Mouse (Mus musculus): ENCODE data around the gene Mlst8. TPM values are rescaled to one million over a fixed set of nuclear protein-coding genes. Genes with fewer than 3 reads are reported as not detected.

The Mlst8 gene
- total and polyA plus RNA-seq, 3 experiments, result 35.4 to 57.3 TPM; not detected in 1

GRCm38 (mm10) chr17:24485090-24485860 is 6.4 kb upstream of the Mlst8 start:
- no peak overlapping the region for H3K4me3 ChIP-seq (ENCODE audit: control insufficient read depth in 1 of 2, insufficient read depth in 1 of 2, low read depth in 2 of 2, low read length in 2 of 2)
- no peaks in the 10 kb centered on the region for H3K36me3 ChIP-seq (ENCODE audit: control insufficient read depth in 1 of 2, insufficient read depth in 2 of 2, low read length in 2 of 2)
- no peaks in the 10 kb centered on the region for H3K9me3 ChIP-seq (replicated peaks; ENCODE audit: insufficient read depth, low read length)
- no peak overlapping the region for H3K9ac ChIP-seq (ENCODE audit: control insufficient read depth, low read depth, low read length, poor library complexity, severe bottlenecking)
- peaks cover 5 to 23% of the 10 kb centered on the region in 2 experiments for H3K27me3 ChIP-seq (ENCODE audit: control insufficient read depth in 1 of 2, insufficient read depth in 2 of 2, low read length in 2 of 2)
- no peak for DNase-seq (ENCODE audit: low read depth, low spot score)
- no peak overlapping the region for H3K27ac ChIP-seq (ENCODE audit: control insufficient read depth, low read depth, low read length)
- H3K4me1 ChIP-seq (ENCODE audit: control insufficient read depth in 1 of 2, insufficient read depth in 2 of 2, low read length in 2 of 2), result no peaks in the 10 kb centered on the region; a peak in 1 of 4 replicates
- no peaks in the 10 kb centered on the region for H3K79me2 ChIP-seq (ENCODE audit: control insufficient read depth, insufficient read depth, low read length, poor library complexity)
- TF ChIP-seq CHD2 (IDR thresholded peaks at IDR 0.05; ENCODE audit: low read length) (no peak), ETS1 (IDR thresholded peaks at IDR 0.05; ENCODE audit: low read depth, low read length) (no peak), TBP (IDR thresholded peaks at IDR 0.05; ENCODE audit: low read depth, low read length) (no peak), NRF1 (IDR thresholded peaks at IDR 0.05; ENCODE audit: insufficient read depth, low read depth, low read length, poor library complexity, severe bottlenecking) (no peak), MYB (IDR thresholded peaks at IDR 0.05; ENCODE audit: low read depth, low read length) (no peak), RCOR1 (IDR thresholded peaks at IDR 0.05; ENCODE audit: low read depth, low read length) (no peak), ZNF384 (IDR thresholded peaks at IDR 0.05; ENCODE audit: low read depth, low read length) (peak; percentile 51), JUND (IDR thresholded peaks at IDR 0.05; ENCODE audit: low read depth, low read length) (no peak)

- no peaks in the 10 kb centered on the region for H3K9me3 ChIP-seq (replicated peaks; ENCODE audit: insufficient read depth, low read length)
- H3K79me2 ChIP-seq (ENCODE audit: control insufficient read depth, insufficient read depth, low read length, poor library complexity), result no peaks in the 10 kb centered on the region; the same call in 1 of the 2 replicates
- no peak overlapping the region for H3K4me3 ChIP-seq (ENCODE audit: control insufficient read depth in 1 of 2, insufficient read depth in 1 of 2, low read depth in 2 of 2, low read length in 2 of 2)
- no peak overlapping the region for H3K27ac ChIP-seq (ENCODE audit: control insufficient read depth, low read depth, low read length)
- H3K9ac ChIP-seq (ENCODE audit: control insufficient read depth, low read depth, low read length, poor library complexity, severe bottlenecking), result no peak overlapping the region
- peaks cover 0 to 6% of the 10 kb centered on the region in 2 experiments; a peak in 1 of 4 replicates for H3K36me3 ChIP-seq (ENCODE audit: control insufficient read depth in 1 of 2, insufficient read depth in 2 of 2, low read length in 2 of 2)
- no peak for DNase-seq (ENCODE audit: low read depth, low spot score)
- H3K27me3 ChIP-seq (ENCODE audit: control insufficient read depth in 1 of 2, insufficient read depth in 2 of 2, low read length in 2 of 2), result peaks cover 4 to 13% of the 10 kb centered on the region in 2 experiments
- H3K4me1 ChIP-seq (ENCODE audit: control insufficient read depth in 1 of 2, insufficient read depth in 2 of 2, low read length in 2 of 2), result peaks cover 0 to 5% of the 10 kb centered on the region in 2 experiments; a peak in 3 of 4 replicates
- TF ChIP-seq NRF1 (IDR thresholded peaks at IDR 0.05; ENCODE audit: insufficient read depth, low read depth, low read length, poor library complexity, severe bottlenecking) (no peak), POLR2AphosphoS5 (IDR thresholded peaks at IDR 0.05; ENCODE audit: borderline replicate concordance, low read depth, low read length) (no peak), ZC3H11A (IDR thresholded peaks at IDR 0.05; ENCODE audit: low read depth, low read length) (no peak), RAD21 (IDR thresholded peaks at IDR 0.05; ENCODE audit: low read depth, low read length) (no peak), GATA1 (IDR thresholded peaks at IDR 0.05; ENCODE audit: low read depth, low read length) (no peak), POLR2A (IDR thresholded peaks at IDR 0.05; ENCODE audit: control insufficient read depth in 1 of 2, insufficient read depth in 1 of 2, low read depth in 1 of 2, low read length in 2 of 2, poor library complexity in 1 of 2) (no peak), SMC3 (IDR thresholded peaks at IDR 0.05; ENCODE audit: low read depth, low read length) (no peak), ZMIZ1 (IDR thresholded peaks at IDR 0.05; ENCODE audit: low read depth, low read length) (no peak), MYB (IDR thresholded peaks at IDR 0.05; ENCODE audit: low read depth, low read length) (no peak), EP300 (IDR thresholded peaks at IDR 0.05; ENCODE audit: low read depth in 1 of 2, low read length in 2 of 2) (no peak), E2F4 (IDR thresholded peaks at IDR 0.05; ENCODE audit: borderline replicate concordance, low read depth, low read length) (no peak), MYC (IDR thresholded peaks at IDR 0.05; ENCODE audit: low read depth, low read length) (no peak), SIN3A (IDR thresholded peaks at IDR 0.05; ENCODE audit: low read length) (no peak)
Measured at GRCm38 (mm10) chr17:24483495-24483894, 4.6 kb upstream of the Mlst8 start.

All from MEL (cell line).